Mouse (Mus musculus): ENCODE measurements around the gene Enthd1.

Enthd1 gene

GRCm38 (mm10) chr15:80575817-80576370 is 10.9 kb upstream of the Enthd1 start:
- in situ Hi-C loops (cut with MboI, MseI) = loop anchor here (5.0 kb wide), 1 partner anchor 36 kb away; no protein-coding TSS in a partner anchor

GRCm38 (mm10) chr15:80574211-80575040 is 9.5 kb upstream of the Enthd1 start:
- in situ Hi-C loops (cut with MboI, MseI) = loop anchor here (5.0 to 25.0 kb wide), 2 partner anchors 38 to 1288 kb away; partner anchors contain the start of genes Aco2, Phf5a and Tob2

GRCm38 (mm10) chr15:80572811-80573520 is 8.0 kb upstream of the Enthd1 start:
- in situ Hi-C loops (cut with MboI, MseI) = loop anchor here (25.0 kb wide), 1 partner anchor 1289 kb away; the partner anchor contains the start of genes Aco2, Phf5a and Tob2

- in situ Hi-C loops (cut with MboI, MseI) = loop anchor here (25.0 kb wide), 1 partner anchor 1290 kb away; the partner anchor contains the start of genes Aco2, Phf5a and Tob2
Measured at GRCm38 (mm10) chr15:80572291-80572690, 7.3 kb upstream of the Enthd1 start, which contains the start of gene Grap2. Gene Grap2, plus strand, starts transcription at chr15:80572594.

GRCm38 (mm10) chr15:80571611-80572010 is 6.7 kb upstream of the Enthd1 start:
- in situ Hi-C loops (cut with MboI, MseI) = loop anchor here (25.0 kb wide), 1 partner anchor 1291 kb away; the partner anchor contains the start of genes Aco2, Phf5a and Tob2

- in situ Hi-C loops (cut with MboI, MseI) = loop anchor here (25.0 kb wide), 1 partner anchor 1292 kb away; the partner anchor contains the start of genes Aco2, Phf5a and Tob2
Measured at GRCm38 (mm10) chr15:80570226-80570625, 5.3 kb upstream of the Enthd1 start.

GRCm38 (mm10) chr15:80569205-80569604 is 4.2 kb upstream of the Enthd1 start:
- in situ Hi-C loops (cut with MboI, MseI) = loop anchor here (25.0 kb wide), 1 partner anchor 1293 kb away; the partner anchor contains the start of genes Aco2, Phf5a and Tob2

GRCm38 (mm10) chr15:80567731-80568130 is 2.8 kb upstream of the Enthd1 start:
- in situ Hi-C loops (cut with MboI, MseI) = loop anchor here (25.0 kb wide), 1 partner anchor 1295 kb away; the partner anchor contains the start of genes Aco2, Phf5a and Tob2

- in situ Hi-C loops (cut with MboI, MseI) = loop anchor here (25.0 kb wide), 1 partner anchor 1295 kb away; the partner anchor contains the start of genes Aco2, Phf5a and Tob2
Measured at GRCm38 (mm10) chr15:80567139-80567538, 2.2 kb upstream of the Enthd1 start.

GRCm38 (mm10) chr15:80566696-80567095 is 1.7 kb upstream of the Enthd1 start:
- in situ Hi-C loops (cut with MboI, MseI) = loop anchor here (25.0 kb wide), 1 partner anchor 1296 kb away; the partner anchor contains the start of genes Aco2, Phf5a and Tob2

- in situ Hi-C loops (cut with MboI, MseI) = loop anchor here (25.0 kb wide), 1 partner anchor 1299 kb away; the partner anchor contains the start of genes Aco2, Phf5a and Tob2
Measured at GRCm38 (mm10) chr15:80563634-80564208, 1.2 kb downstream of the Enthd1 start.

GRCm38 (mm10) chr15:80562446-80562845 is 2.5 kb downstream of the Enthd1 start:
- in situ Hi-C loops (cut with MboI, MseI) = loop anchor here (25.0 kb wide), 1 partner anchor 1300 kb away; the partner anchor contains the start of genes Aco2, Phf5a and Tob2

- in situ Hi-C loops (cut with MboI, MseI) = loop anchor here (25.0 kb wide), 1 partner anchor 1301 kb away; the partner anchor contains the start of genes Aco2, Phf5a and Tob2
Measured at GRCm38 (mm10) chr15:80560646-80561580, 4.0 kb downstream of the Enthd1 start.

- in situ Hi-C loops (cut with MboI, MseI) = loop anchor here (25.0 kb wide), 1 partner anchor 1302 kb away; the partner anchor contains the start of genes Aco2, Phf5a and Tob2
Measured at GRCm38 (mm10) chr15:80559978-80560377, 5.0 kb downstream of the Enthd1 start.

- in situ Hi-C loops (cut with MboI, MseI) = loop anchor here (25.0 kb wide), 1 partner anchor 1303 kb away; the partner anchor contains the start of genes Aco2, Phf5a and Tob2
Measured at GRCm38 (mm10) chr15:80559534-80559933, 5.4 kb downstream of the Enthd1 start.

- in situ Hi-C loops (cut with MboI, MseI) = loop anchor here (25.0 kb wide), 1 partner anchor 1305 kb away; the partner anchor contains the start of genes Aco2, Phf5a and Tob2
Measured at GRCm38 (mm10) chr15:80557745-80558144, 7.2 kb downstream of the Enthd1 start.

GRCm38 (mm10) chr15:80556021-80556420 is 8.9 kb downstream of the Enthd1 start:
- in situ Hi-C loops (cut with MboI, MseI) = loop anchor here (25.0 kb wide), 1 partner anchor 1306 kb away; the partner anchor contains the start of genes Aco2, Phf5a and Tob2

- in situ Hi-C loops (cut with MboI, MseI) = loop anchor here (25.0 kb wide), 1 partner anchor 1307 kb away; the partner anchor contains the start of genes Aco2, Phf5a and Tob2
Measured at GRCm38 (mm10) chr15:80554860-80555822, 9.8 kb downstream of the Enthd1 start.

Data from regulatory T cell (primary cell).